Mouse (Mus musculus) layer of hippocampus, postnatal 14 days (tissue): Measurements from ENCODE around the gene Smad5. TPM values are rescaled to one million over a fixed set of nuclear protein-coding genes. Genes with fewer than 3 reads are reported as not detected.
A peak's percentile ranks its signal among the peaks of the same experiment; 100 is the strongest.

ENCODE experiments used
- DNase-seq, 2 experiments: peaks; one replicate each; pipeline ENCODE4 v3.0.0; 2021 to 2022; ENCODE audit warnings: low spot score in 2 of 2, mixed read lengths in 1 of 2
- long read RNA-seq, 2 experiments: library from polyadenylated mRNA; stranded (forward); transcript quantifications; one replicate each; pipeline ENCODE4 v2.0.0; 2021
- total RNA-seq, 2 experiments: library from RNA; stranded (reverse); gene quantifications; 2 replicates each; pipeline ENCODE4 v1.2.3; 2021

Smad5 gene
- total RNA-seq, result 10 to 100 TPM; 26.5 to 28.7 TPM
- long read RNA-seq, experiment 1, partial matches to known transcripts, result 1 of 4 reads
- long read RNA-seq, experiment 1, other reads (novel, unspliced or antisense), result 3 of 4 reads
- long read RNA-seq, experiment 2, partial matches to known transcripts, result 11 of 11 reads
- long read RNA-seq, experiment 2, other reads (novel, unspliced or antisense), result 0 of 11 reads

DNA sequence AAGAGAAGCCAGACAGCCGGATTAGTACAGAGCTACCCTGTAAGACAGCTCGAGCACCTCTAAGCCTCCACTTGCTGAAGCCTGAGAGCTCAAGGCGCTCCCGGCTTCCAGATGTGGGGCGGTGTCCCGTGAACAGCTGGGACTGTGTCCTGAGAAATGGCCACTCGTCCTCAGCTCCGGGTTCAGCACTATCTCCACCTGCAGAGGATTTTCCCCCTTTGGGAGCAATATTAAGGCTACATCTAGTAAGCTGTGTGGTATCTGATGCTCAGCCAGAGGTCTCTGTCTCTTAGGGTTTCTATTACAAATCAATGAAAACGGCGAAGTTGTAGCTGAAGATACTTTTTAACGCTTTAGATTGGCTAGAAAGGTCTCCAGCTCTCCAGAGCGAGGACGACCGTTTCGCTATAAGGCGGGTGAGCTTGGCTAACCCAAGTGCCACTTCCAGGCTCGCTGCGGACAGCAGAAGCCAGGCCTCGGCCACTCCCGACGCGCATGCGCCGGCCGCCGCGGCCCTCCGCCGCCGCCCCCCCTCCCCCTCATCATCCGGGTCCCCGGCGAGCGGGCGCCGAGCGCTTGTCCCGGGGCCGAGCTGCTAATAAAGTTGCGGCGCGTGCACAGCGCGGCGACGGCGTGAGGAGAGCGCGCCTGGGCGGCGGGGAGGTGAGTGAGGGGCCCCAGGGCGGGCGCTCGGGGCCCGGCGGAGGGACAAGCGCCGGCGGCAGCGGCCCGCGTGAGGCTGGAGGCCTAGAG, at the start of gene Smad5:
Gene Smad5 (plus strand): TSS at position 542 of the 753 bp plus-strand sequence.
- DNase-seq, result peak; percentile 84 to 88

DNA sequence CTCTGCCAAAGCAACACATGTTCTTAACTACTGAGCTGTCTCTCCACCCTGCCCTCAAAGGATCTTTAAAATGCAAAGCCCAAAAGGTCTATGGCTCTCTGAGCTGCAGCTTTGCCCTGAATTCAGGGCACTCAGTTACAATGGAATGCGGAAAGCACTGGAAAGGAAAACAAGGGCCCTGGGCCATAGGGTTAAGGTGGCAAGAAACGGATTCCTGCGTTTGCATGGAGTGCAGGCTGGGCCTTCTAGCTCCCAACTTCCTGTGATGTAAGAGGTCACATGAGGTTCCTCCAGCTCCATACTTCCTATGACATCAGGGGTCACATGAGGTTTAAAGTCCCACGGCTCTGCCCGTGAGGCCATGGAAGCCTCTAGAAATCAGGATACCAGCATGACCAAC, 48.6 kb upstream of the Smad5 start:
- no peak for DNase-seq

DNA sequence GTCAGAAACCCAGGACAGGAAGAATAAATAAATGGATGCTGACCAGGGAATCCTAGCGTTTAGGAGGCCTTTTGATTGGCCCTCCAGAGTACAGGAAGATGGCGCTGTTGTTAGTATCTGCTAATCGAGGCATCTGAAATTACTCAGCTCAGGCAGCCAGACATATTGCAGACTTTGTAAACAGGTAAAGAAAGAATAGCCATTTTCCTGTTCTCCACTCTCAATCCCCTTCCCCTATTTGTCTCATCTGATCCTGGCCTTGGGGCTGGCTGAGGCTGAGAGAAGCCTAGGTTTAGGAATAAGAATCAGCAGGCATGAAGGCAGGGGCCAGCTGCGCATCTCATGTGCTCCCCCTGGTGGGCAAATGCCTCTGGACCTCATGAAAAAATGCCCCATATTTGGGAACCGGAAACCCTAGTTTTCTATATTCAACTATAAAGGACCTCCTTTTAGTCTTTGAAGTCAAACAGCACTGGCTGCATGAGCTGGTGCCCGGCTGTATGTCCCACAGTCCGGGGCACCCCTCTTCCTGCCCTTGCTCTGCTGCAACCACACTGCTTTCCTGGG, 44.8 kb upstream of the Smad5 start:
- peak; percentile 66 to 68 for DNase-seq

DNA sequence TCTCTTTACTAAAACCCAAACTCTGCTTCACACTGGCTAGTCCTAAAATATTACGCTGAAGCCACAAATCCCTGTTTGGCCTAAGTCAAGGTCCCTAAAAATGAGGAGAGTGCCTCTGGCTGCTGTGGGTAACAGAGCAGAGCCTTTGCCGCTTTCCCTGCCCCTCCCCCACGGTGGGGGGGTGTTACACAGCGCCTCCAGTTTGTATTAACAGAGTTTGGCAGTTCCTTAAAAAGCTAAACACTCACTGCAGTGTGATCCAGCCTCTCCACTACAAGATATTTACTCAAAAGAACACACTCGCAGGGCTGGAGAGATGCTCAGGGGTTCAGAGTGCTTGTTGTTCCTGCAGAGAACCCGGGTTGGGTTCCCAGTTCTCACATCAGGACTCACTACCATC, 43.9 kb upstream of the Smad5 start:
- no peak for DNase-seq

DNA sequence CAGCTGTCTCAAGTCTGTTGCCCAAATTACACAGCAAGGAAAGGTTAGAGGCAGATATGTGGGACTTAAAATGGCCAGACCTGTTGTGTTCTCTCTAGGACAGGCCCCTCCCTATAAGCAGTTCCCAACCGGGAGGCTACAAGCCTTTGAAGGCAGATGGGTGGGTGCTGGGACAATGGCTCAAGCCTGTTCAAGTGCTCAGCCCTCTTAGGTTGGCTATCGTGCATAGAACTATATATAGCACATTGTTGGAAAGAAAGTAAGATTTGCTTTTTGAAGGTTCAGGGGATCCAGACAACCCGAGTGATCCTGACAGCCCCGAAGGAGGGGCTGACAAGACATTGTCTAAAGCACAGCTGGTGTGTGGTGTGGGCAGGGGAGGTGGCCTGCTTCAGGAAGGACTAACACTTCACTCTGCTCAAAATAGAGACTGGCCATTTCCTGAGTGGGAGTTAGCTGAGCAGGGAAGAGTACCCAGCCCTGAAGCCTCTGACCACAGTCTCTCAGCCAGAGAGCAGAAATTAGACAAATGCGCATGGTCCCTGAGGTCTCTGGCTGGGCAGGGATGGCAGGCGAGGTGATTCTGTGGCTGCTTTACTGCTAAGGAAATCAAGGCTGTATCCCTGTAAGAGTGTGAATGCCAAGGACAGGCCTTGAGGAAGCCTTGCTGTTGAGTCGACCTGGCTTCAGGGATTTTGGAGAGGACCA, 40.7 kb upstream of the Smad5 start:
- no peak for DNase-seq

DNA sequence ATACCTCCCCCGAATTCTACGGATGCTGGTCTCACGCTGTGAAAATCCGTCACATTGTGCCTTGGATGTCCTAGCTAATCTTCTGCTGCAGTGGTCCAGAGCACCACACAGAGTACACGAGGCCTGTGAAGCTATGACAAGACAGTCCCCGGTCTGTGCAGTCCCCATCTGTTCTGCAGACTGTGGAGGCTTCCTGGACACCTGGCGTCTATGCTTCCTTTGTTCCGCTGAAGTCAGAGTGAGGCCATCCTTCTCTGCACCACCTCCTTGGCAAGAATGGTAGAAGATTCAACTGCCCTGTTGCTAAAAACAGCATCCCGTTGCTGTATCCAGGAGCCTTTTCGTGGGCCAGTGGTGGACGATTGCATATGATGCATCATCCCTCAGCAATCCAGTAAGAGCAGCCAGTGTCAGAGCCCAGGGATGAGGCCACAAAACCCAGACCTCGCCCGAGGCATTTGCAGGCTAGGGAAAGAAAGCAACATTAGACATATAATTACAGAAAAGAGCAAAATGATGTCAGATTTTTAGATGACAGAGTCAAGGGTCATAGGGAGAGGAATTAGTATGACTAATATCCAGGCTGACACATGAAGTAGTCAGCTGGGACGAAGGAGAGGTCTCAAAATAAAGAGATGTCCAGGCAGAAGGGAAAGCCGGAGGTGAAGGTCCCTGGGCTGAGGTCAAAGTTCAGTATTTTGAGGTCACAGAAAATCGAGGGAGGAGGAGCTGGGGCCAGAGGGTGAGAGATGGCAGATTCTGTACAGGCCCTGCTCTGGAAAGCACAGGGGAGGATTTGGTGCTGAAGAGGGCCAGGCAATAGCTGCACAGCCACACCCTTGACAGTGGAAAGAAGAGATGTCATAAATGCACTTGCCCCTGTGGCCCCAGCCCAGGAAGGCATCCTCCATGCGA, 38.3 kb upstream of the Smad5 start:
- no peak for DNase-seq

DNA sequence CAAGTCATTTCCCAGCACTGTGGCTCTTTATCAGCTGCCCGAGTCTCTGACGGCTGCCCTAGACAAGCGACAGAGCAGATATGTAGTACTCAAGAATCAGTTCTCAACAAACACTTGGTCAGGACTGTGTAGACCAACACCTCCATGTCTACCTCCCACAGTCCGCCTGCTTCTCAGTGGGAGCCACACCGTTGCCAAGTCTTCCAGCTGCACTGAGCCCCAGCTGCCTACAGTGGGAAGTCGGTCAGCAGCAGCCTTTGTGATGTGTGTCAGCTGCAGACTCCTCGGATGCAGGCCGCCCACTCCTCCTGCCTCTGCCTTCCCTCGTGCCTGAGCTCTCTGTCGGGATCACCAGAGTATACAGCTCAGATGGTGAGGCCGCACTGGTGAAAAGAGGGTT, 31.6 kb upstream of the Smad5 start:
- no peak for DNase-seq

DNA sequence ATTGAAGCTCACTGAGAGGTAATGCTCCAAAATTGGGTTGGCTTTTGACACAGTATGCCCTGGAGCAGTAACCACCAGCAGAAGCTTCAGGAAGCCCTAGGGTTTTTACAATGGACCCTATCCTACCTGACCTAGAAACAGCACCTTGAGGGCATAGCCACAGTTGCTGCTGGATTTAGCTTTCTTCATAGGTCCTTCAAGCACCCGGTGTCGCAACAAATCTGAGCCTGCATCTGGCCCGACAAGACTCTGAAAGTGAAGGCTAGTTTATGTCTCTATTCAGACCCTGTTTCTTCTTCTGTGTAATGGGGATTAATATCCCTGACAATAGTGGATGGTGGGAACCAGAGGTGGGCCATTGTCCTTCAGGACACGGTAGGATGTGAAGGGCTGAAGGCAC, 25.1 kb upstream of the Smad5 start:
- DNase-seq, result no peak

DNA sequence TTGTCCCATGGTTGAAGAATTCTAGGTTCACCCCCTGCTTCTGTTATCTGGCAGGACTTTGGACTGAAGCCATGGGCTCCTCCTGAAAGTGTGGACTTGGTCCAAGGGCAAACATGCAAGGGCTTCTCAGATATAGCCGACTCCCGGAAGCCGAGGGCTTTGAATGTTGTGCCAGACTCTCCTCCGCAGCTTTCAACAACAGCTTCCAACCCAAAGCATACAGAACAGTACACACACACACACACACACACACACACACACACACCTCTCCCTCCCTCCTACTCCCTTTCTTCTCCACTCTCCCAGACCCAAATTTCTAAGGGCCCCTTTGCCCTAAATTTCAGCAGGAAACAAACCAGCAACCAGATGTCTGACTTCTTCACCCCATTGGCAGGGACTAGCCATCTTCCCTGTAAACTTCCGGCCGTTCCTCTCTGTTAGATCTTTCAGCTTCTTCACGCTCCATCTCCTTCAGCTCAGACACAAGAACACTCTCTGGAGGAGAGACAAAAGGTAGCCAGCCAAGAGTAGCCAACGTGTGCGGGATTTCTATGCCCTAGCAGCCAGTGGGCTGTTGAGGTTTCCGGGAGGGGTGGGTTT, 24.5 kb upstream of the Smad5 start:
- DNase-seq, result no peak

DNA sequence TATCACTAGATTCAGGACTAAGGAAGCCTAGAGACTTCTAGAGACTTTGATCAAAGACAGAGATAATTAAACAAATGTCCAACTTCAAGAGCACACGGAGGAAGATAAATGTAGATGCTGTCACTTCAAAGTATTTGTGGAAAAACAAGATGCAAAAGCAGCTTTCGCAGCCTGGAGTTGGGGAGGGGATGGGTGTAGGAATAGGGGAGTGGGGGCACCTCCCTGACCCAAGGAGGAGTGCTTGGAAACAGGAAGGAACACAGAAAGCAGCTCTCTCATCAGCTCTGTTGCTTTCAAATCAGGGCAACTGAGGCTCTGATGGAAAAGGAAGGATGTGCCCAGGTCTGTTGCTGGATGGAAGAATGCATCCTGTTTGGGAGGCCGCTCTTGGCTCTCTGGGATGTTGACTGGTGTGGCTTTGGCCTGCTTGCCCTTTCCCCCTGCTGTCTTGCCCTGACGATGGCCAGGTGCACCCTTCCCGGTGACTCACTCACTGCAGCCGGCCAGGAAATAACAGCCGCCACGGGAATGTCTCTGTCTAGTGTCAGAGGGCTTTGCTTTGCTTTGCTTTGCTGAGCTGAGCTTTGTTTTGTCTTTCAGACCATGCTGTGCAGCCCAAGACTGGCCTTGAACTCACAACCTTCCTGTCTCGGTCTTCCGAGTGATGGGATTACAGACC, 23.8 kb upstream of the Smad5 start:
- DNase-seq, result no peak

DNA sequence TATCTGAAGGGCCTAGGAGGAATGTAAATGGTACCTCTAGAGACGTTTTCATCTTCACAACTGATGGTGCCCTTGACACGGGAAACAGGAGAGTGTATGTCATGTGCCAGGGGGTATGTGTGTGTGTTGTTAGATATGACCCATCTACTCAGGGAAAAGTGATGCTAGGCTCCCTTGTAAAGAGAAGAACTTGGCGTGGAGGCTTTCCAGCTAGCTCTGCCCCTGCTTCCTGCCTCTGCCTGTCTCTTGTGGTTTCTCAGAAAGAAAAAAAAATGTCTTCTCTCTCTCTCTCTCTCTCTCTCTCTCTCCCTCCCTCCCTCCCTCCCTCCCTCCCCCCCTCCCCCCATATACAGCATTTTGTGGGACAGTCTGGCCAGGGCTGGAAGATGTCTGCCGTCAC, 20.9 kb upstream of the Smad5 start:
- no peak for DNase-seq

DNA sequence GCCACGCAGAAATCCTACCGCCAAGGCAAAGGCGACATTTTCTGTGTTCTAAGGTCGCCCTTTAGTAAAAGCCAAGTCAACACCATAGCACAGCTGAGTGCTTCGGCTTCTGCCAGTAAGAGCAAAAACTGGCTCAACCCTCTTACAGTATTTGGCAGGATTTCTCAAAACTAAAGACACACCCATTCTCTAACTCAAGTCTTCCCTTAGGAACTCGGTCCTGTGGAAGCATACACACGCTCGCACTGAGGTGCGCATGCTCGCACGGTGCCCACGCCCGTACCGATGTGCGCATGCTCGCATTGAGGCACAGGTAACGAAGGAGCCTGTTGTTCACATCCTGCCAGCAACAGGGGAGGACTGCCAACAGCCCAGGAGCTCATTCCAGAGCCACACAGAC, 20.5 kb upstream of the Smad5 start:
- peak; percentile 56 to 58 for DNase-seq

DNA sequence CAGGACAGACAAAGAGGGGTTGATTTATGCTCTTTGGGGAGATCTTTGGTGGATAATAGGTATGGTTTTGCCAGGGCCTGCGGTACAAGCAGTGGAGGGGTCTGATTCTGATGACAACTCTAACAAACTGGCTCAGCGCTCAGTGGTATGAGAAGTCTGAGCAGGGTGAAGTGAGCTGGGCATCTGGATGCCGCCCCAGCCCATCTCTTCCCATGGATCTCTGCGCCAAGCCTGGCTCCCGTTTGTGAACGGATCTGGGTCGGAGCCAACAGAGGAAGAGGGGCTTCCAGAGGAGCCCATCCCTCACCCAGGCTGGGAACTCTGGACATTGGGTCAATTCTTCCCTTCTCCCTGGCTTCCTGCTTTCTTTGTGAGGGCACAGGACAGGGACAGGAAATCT, 19.5 kb upstream of the Smad5 start:
- DNase-seq, result no peak

DNA sequence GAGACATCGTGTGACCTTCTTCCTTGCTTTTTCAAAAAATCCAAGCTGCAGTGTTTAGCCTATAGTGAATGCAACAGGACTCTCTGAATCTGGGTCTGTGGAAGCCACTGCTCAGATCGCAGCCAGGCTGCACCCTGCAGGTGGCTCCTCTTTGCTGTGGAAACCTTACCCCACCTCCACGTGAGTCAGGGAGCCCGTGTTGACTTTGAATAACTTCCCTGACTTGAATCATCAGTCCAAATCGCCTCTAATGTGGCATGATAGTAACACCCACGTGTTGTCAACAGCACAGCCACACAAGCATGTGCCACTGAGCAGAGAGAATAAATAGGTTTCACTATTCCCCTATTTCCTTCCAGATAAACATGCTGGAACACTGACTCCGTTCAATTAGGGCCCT, 10.8 kb upstream of the Smad5 start:
- no peak for DNase-seq

DNA sequence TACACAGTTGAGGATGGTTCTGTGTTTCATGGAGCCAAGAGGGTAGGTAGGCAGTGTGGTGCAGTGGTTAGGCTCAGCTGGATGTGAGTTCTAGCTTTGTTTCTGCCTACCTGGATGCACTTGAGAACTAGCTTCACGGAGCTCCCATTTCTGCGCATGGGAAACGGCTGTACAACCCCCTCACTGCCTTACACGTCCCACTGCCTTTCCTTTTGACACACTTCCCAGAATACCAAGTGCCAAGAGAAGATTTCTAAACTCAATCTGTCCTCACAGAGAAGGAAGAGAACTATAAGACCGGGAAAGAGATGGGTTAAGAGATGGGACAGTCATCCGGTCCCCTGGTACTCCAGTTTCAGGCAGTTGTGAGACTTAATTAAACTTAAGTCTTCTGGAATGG, 10.2 kb upstream of the Smad5 start:
- no peak for DNase-seq

DNA sequence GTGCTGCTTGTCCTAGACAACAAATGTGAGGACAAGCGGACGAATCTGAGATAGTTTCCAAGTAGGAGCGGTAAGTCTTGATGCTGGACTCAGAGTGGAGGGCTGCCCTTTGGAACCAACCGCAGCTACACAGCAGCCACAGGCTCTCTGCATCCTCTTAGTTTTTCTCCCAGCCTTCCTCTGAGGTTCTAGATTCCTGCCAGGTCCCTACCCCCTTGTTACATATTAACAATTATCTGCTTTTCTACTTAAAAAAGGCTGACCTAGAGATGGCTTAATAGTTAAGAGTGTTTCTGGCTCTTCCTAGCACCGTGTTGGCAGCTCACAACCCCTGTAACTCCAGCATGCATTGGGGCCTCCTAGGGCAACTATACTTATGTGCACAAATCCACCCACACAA, 7.1 kb upstream of the Smad5 start:
- DNase-seq, result no peak

DNA sequence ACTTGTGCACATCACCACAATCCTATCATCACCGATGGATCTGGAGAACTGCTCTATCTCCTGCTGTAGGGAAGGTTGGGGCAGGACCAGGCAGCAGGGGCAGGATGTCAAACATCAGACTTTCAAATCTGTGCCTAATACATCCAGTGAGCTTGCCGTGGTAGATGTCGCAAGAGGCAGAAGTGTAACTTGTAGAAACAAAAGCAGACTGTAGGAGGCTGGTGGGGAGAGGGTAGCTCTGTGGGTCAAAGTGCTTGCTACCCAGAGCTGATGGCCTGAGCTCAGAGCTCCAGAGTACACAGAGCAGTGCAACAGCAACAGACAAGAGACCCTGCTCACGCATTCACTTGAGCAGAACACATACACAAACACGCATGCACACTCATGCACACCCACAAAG, 6.1 kb upstream of the Smad5 start:
- DNase-seq, result no peak

DNA sequence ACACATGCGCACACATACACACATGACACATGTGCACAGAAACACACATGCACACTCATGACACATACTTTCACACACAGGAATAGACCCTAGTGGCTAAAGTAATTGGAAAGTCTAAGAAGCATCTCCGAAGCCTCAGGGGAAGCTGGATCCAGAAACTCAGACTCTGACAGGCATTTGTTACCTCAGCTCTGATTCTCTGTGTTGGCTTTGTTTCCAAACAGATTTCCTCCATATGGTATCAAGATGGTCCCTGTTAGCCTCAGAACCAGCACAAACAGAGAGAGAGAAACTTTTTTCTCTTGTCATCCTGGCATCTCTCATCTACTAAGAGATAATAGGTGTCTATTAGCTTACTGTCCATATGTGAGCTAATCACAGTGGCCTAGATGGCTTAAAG, 5.6 kb upstream of the Smad5 start:
- DNase-seq, result no peak

DNA sequence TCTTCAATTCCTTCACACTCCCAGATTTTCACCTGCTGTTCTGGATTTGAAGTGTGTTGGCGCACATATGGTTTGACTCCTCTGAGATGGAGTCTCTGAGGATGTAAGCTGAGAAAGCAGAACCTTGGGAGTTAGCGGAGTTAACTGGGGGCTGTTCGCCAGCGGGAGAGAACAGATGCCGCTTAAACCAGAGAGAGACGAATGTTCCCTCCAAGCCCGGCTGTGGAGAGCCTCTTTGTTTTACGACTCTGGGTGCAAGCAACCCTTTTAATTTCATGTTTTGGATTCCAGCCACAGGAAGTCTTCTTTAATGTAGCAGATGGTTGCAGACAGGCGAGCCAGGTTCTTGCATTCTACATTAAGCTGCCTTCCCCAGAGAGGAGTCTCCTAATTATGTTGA, 4.4 kb upstream of the Smad5 start:
- peak; percentile 63 to 80 for DNase-seq

DNA sequence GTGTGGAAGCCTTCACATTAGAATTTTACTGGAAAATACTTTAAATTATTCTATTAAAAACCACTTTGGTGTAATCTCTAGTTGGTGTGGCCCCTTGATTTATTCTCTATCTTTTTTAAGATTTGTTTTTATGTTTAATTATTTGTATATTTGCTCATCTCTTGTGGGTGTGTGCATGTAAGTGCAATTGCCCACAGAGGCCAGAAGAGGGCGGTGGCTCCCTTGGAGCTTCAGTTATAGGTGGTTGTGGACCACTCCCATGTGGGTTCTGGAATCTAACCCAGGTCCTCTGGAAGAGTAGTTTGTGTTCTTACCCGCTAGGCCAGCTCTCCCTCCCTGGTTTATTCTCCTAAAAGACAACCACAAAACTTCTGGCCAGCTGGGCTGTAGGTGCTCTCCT, 3.4 kb upstream of the Smad5 start:
- DNase-seq, result no peak
